ENCODE assay signal across 35 mouse cellular contexts in the genomic region with DNA sequence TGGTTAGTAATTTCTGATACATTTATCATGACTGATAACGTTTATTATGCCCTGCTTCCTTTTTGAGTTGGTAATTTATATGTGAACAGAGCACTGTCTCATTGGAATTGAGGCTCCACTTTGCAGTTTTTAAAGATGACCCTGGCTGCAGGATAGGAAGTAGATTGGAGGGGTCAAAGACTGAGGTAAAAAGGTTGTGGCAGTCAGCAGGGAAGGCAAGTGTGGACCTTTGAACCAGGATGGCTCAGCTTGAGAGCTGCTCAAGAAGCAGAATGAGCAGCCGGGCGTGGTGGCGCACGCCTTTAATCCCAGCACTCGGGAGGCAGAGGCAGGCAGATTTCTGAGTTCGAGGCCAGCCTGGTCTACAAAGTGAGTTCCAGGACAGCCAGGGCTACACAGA. TPM values are rescaled to one million over a fixed set of nuclear protein-coding genes. Genes with fewer than 3 reads are reported as not detected.
DNase-seq lines count a peak whose midpoint lies in the region; ATAC-seq and TF ChIP-seq lines count a peak whose summit lies in the region.
"Had no signal": no experiment of that assay in that cellular context is flagged by ENCODE, and none has a peak within 500 bp of the region (broad histone marks: within the 10 kb centered on the region; RNA-seq: fewer than 3 reads in every experiment).

No protein-coding gene starts in this region.

- peaks cover 85% of the 10 kb centered on the region for H3K4me1 ChIP-seq in erythroblast, embryonic 14.5 days (ENCODE audit: control insufficient read depth)
- H3K4me1 ChIP-seq in liver, embryonic 13.5 days (replicated peaks) = peaks cover 81% of the 10 kb centered on the region
- peaks cover 18% of the 10 kb centered on the region for H3K4me1 ChIP-seq in small intestine, adult 2 months (ENCODE audit: control insufficient read depth, insufficient read depth, insufficient read length, low read length)

- no peak for TF ChIP-seq POLR2A in small intestine, adult 2 months (IDR thresholded peaks at IDR 0.05; ENCODE audit: low read depth, low read length)

- H3K36me3 ChIP-seq in erythroblast, embryonic 14.5 days (ENCODE audit: control insufficient read depth) = peaks cover 56% of the 10 kb centered on the region
- H3K36me3 ChIP-seq in liver, embryonic 13.5 days = peaks cover 22% of the 10 kb centered on the region
- H3K36me3 ChIP-seq in small intestine, adult 2 months (ENCODE audit: control insufficient read depth, insufficient read depth, low read length) = peaks cover 19% of the 10 kb centered on the region

- TF ChIP-seq CTCF in small intestine, adult 2 months (IDR thresholded peaks at IDR 0.05; ENCODE audit: extremely low read depth, insufficient read length, insufficient replicate concordance, low read depth, low read length) = no peak

- DNase-seq in kidney, adult 9 months = peak; percentile 43
- no peak for DNase-seq in kidney, adult 18-20 months
- no peak for DNase-seq in liver, embryonic 13.5 days
- DNase-seq in neural tube, embryonic 10.5 days (ENCODE audit: extremely low spot score, low spot score) = no peak
- DNase-seq in lung, postnatal 25 days (ENCODE audit: low spot score) = no peak
- DNase-seq: adrenal gland, postnatal 36 days; cerebellum, adult 2 months; cerebellum, postnatal 14 days; gastrocnemius, postnatal 14 days; layer of hippocampus, adult 9-11 months; right cerebral cortex, postnatal 14 days; thymus, postnatal 14 days had no signal

- 76% methylated on average over 7 of the region's 7 CpGs for WGBS in liver, embryonic 13.5 days (ENCODE audit: insufficient replicate concordance)
- 56% methylated on average over 7 of the region's 7 CpGs for WGBS in small intestine, adult 2 months

- H3K9me3 ChIP-seq in erythroblast, embryonic 14.5 days (ENCODE audit: control insufficient read depth, low read length) = no peaks in the 10 kb centered on the region; the same call in 1 of the 2 replicates
- H3K9me3 ChIP-seq in liver, embryonic 13.5 days (replicated peaks) = no peaks in the 10 kb centered on the region
- H3K9me3 ChIP-seq: megakaryocyte, embryonic 14.5 days; midbrain, embryonic 12.5 days; stomach, embryonic 15.5 days had no signal

- no peaks in the 10 kb centered on the region for H3K27me3 ChIP-seq in erythroblast, embryonic 14.5 days (ENCODE audit: control insufficient read depth)
- H3K27me3 ChIP-seq in liver, embryonic 13.5 days = no peaks in the 10 kb centered on the region
- no peaks in the 10 kb centered on the region for H3K27me3 ChIP-seq in small intestine, adult 2 months (ENCODE audit: control insufficient read depth, insufficient read depth, low read length)
- H3K27me3 ChIP-seq: CH12.LX; megakaryocyte, embryonic 14.5 days; midbrain, embryonic 12.5 days; stomach, embryonic 15.5 days had no signal

- no peak for ATAC-seq in erythroblast, adult 5-6 weeks (replicated peaks; ENCODE audit: low FRiP score, poor library complexity, severe bottlenecking)
- no peak for ATAC-seq in liver, embryonic 13.5 days (ENCODE audit: low read depth)
- ATAC-seq: forebrain, embryonic 14.5 days; hindbrain, postnatal 0 days; intestine, embryonic 16.5 days had no signal

- H3K4me2 ChIP-seq in liver, embryonic 13.5 days = peak overlapping the region; percentile 95
- H3K4me2 ChIP-seq: midbrain, embryonic 12.5 days; stomach, embryonic 15.5 days had no signal

- peak overlapping the region; percentile 100 for H3K27ac ChIP-seq in liver, embryonic 13.5 days
- 0 out of 2 replicates have a peak overlapping the region, but pooled peaks have one; percentile 27 for H3K27ac ChIP-seq in small intestine, adult 2 months (ENCODE audit: insufficient read depth, low read depth, low read length)
- H3K27ac ChIP-seq: hindbrain, postnatal 0 days; kidney, postnatal 0 days; midbrain, embryonic 12.5 days; stomach, embryonic 15.5 days had no signal

- peak overlapping the region; percentile 59 for H3K4me3 ChIP-seq in erythroblast, embryonic 14.5 days (replicated peaks)
- H3K4me3 ChIP-seq in liver, embryonic 13.5 days (replicated peaks) = peak overlapping the region; percentile 43
- no peak overlapping the region for H3K4me3 ChIP-seq in small intestine, adult 2 months (ENCODE audit: low read depth, low read length)
- H3K4me3 ChIP-seq: midbrain, embryonic 12.5 days; stomach, embryonic 15.5 days had no signal

- H3K9ac ChIP-seq in liver, embryonic 13.5 days = peak overlapping the region; percentile 74
- H3K9ac ChIP-seq: midbrain, embryonic 12.5 days; stomach, embryonic 15.5 days had no signal

RNA-seq across cellular contexts. Expression of a gene that starts 3.3 kb away (rescaled TPM):
- 22.5 and 36.0 TPM in 2 replicates for polyA plus RNA-seq in erythroblast, embryonic 14.5 days (2012)
- total RNA-seq in erythroblast, adult 5-6 weeks (2015; ENCODE audit: low replicate concordance) = 79.7 and 177 TPM in 2 replicates
- 230 and 266 TPM in 2 replicates for total RNA-seq in erythroblast, adult 5-6 weeks (2017; ENCODE audit: low replicate concordance)
- polyA plus RNA-seq in liver, embryonic 13.5 days (2015; fragmentation: Nextera tagmentation; extraction: Ambion mirVana) = 137 and 138 TPM in 2 replicates
- 15.0 and 29.4 TPM in 2 replicates for polyA plus RNA-seq in small intestine, adult 2 months (2012; rRNA removed)

RNA-seq across cellular contexts. Expression of a gene that starts 14.0 kb away (rescaled TPM):
- polyA plus RNA-seq in erythroblast, embryonic 14.5 days (2012) = 245 and 656 TPM in 2 replicates
- total RNA-seq in erythroblast, adult 5-6 weeks (2015; ENCODE audit: low replicate concordance) = 532 and 535 TPM in 2 replicates
- 872 and 875 TPM in 2 replicates for total RNA-seq in erythroblast, adult 5-6 weeks (2017; ENCODE audit: low replicate concordance)
- polyA plus RNA-seq in liver, embryonic 13.5 days (2015; fragmentation: Nextera tagmentation; extraction: Ambion mirVana) = 1,061 and 1,158 TPM in 2 replicates
- polyA plus RNA-seq in small intestine, adult 2 months (2012; rRNA removed) = 1,611 and 2,329 TPM in 2 replicates

RNA-seq across cellular contexts. Expression of a gene that starts 21.5 kb away (rescaled TPM):
- not detected in 2 replicates for polyA plus RNA-seq in erythroblast, embryonic 14.5 days (2012)
- total RNA-seq in erythroblast, adult 5-6 weeks (2015; ENCODE audit: low replicate concordance) = not detected in 2 replicates
- total RNA-seq in erythroblast, adult 5-6 weeks (2017; ENCODE audit: low replicate concordance) = not detected in 2 replicates
- 0.13 TPM in 1 of 2 replicates, not detected in the other for polyA plus RNA-seq in liver, embryonic 13.5 days (2015; fragmentation: Nextera tagmentation; extraction: Ambion mirVana)
- 0.18 and 0.25 TPM in 2 replicates for polyA plus RNA-seq in small intestine, adult 2 months (2012; rRNA removed)
- total RNA-seq: adrenal gland, adult 18-20 months; adrenal gland, postnatal 36 days; CH12.LX; gastrocnemius, postnatal 14 days; granulocyte monocyte progenitor cell, adult 5-6 weeks; hindbrain, postnatal 0 days; left cerebral cortex, postnatal 10 days; liver, adult 2 months had no signal
- polyA plus RNA-seq: C2C12; cerebellum, adult 2 months; forebrain, embryonic 14.5 days; heart, postnatal 0 days; hindbrain, embryonic 11.5 days; hindbrain, postnatal 0 days; kidney, postnatal 0 days; limb, embryonic 11.5 days; midbrain, embryonic 12.5 days; neural tube, embryonic 14.5 days; urinary bladder, adult 2 months had no signal

RNA-seq across cellular contexts. Expression of a gene that starts 36.1 kb away (rescaled TPM):
- polyA plus RNA-seq in erythroblast, embryonic 14.5 days (2012) = 0.03 TPM in 1 of 2 replicates, not detected in the other
- total RNA-seq in erythroblast, adult 5-6 weeks (2015; ENCODE audit: low replicate concordance) = not detected in 2 replicates
- total RNA-seq in erythroblast, adult 5-6 weeks (2017; ENCODE audit: low replicate concordance) = not detected in 2 replicates
- polyA plus RNA-seq in liver, embryonic 13.5 days (2015; fragmentation: Nextera tagmentation; extraction: Ambion mirVana) = not detected in 2 replicates
- polyA plus RNA-seq in small intestine, adult 2 months (2012; rRNA removed) = not detected in 2 replicates
- total RNA-seq: adrenal gland, adult 18-20 months; CH12.LX; granulocyte monocyte progenitor cell, adult 5-6 weeks; liver, adult 2 months had no signal
- polyA plus RNA-seq: C2C12; hindbrain, embryonic 11.5 days; intestine, embryonic 16.5 days; large intestine, adult 2 months; limb, embryonic 11.5 days; liver, adult 2 months; lung, embryonic 16.5 days had no signal

RNA-seq across cellular contexts. Expression of a gene that starts 43.8 kb away (rescaled TPM):
- 0.01 TPM in 2 replicates for polyA plus RNA-seq in erythroblast, embryonic 14.5 days (2012)
- 6.7 and 7.3 TPM in 2 replicates for total RNA-seq in erythroblast, adult 5-6 weeks (2015; ENCODE audit: low replicate concordance)
- total RNA-seq in erythroblast, adult 5-6 weeks (2017; ENCODE audit: low replicate concordance) = 8.8 and 13.7 TPM in 2 replicates
- 3.5 and 4.3 TPM in 2 replicates for polyA plus RNA-seq in liver, embryonic 13.5 days (2015; fragmentation: Nextera tagmentation; extraction: Ambion mirVana)
- 3.9 and 4.3 TPM in 2 replicates for polyA plus RNA-seq in small intestine, adult 2 months (2012; rRNA removed)
- total RNA-seq: CH12.LX had no signal
